Mouse (Mus musculus) MEL (cell line): ENCODE results near the gene Lrch3.
A peak's percentile ranks its signal among the peaks of the same experiment; 100 is the strongest.

ENCODE experiments used
- E2F4 ChIP-seq: IDR thresholded peaks from 2 replicates; pipeline ENCODE4 v1.6.1; 2011; ENCODE audit warnings: low read depth, low read length, improper control_type of control experiment, borderline replicate concordance
- EP300 ChIP-seq, 2 experiments: IDR thresholded peaks; 2 replicates each; pipeline ENCODE4 v1.6.1; 2011; ENCODE audit warnings: improper control_type of control experiment in 2 of 2, low read length in 2 of 2, low read depth in 1 of 2, mild to moderate bottlenecking in 1 of 2
- NRF1 ChIP-seq: IDR thresholded peaks from 2 replicates; pipeline ENCODE4 v1.6.1; 2014; ENCODE audit warnings: low read depth, mild to moderate bottlenecking, inconsistent platforms, low read length, improper control_type of control experiment, moderate library complexity; ENCODE audit not compliant: poor library complexity, insufficient read depth, severe bottlenecking
- POLR2A ChIP-seq, 2 experiments: IDR thresholded peaks; 2 replicates each; pipeline ENCODE4 v1.6.1; 2011 to 2012; ENCODE audit warnings: low read length in 2 of 2, mild to moderate bottlenecking in 2 of 2, control low read depth in 1 of 2, improper control_type of control experiment in 1 of 2, low read depth in 1 of 2, moderate library complexity in 1 of 2; ENCODE audit not compliant: control insufficient read depth in 1 of 2, insufficient read depth in 1 of 2, poor library complexity in 1 of 2
- RAD21 ChIP-seq: IDR thresholded peaks from 2 replicates; pipeline ENCODE4 v1.6.1; 2011; ENCODE audit warnings: mild to moderate bottlenecking, low read depth, low read length, improper control_type of control experiment
- USF1 ChIP-seq: IDR thresholded peaks from 2 replicates; pipeline ENCODE4 v1.6.1; 2014; ENCODE audit warnings: low read depth, mild to moderate bottlenecking, inconsistent platforms, low read length, improper control_type of control experiment, moderate library complexity
- ZC3H11A ChIP-seq: IDR thresholded peaks from 2 replicates; pipeline ENCODE4 v1.6.1; 2012; ENCODE audit warnings: low read depth, mild to moderate bottlenecking, inconsistent platforms, low read length, improper control_type of control experiment

DNA sequence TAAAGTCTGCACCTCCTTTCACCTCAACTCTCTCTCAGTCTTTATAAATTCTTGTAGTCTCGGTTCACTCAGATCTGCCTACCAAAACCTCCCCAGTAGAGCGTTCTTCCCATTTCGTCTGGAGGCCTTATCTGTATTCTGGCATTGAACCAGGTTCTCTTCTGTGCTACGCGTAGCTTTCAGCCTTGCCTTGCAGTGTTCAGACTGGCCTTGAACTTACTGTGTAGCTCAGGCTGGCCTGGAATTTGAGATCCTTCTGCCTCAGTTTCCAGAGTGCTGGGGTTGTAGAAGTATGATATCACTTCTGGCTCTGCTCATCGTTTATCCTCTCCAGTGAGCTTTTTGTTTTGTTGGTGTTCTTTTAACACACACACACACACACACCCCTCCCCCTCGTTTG, 149.4 kb downstream of the Lrch3 start:
- TF ChIP-seq RAD21 (no peak), POLR2A (IDR thresholded peaks at IDR 0.05; ENCODE audit: control insufficient read depth in 1 of 2, insufficient read depth in 1 of 2, low read depth in 1 of 2, low read length in 2 of 2, poor library complexity in 1 of 2) (no peak; a peak in 1 of 4 replicates), EP300 (IDR thresholded peaks at IDR 0.05; ENCODE audit: low read depth in 1 of 2, low read length in 2 of 2) (peak; percentile 23 to 45; a peak in 3 of 4 replicates), USF1 (no peak), E2F4 (no peak), NRF1 (no peak), ZC3H11A (no peak)
